Mouse (Mus musculus) megakaryocyte, embryonic 14.5 days (primary cell): Measurements from ENCODE around the gene Stk39.

Source experiments
- FLI1 ChIP-seq: IDR thresholded peaks from 2 replicates; pipeline ENCODE4 v1.6.1; 2012; ENCODE audit warnings: low read length, inconsistent platforms, mixed read lengths
- GATA1 ChIP-seq: IDR thresholded peaks from 3 replicates; pipeline ENCODE4 v1.6.1; 2012; ENCODE audit warnings: mixed read lengths, low read length, inconsistent platforms, borderline replicate concordance

DNA sequence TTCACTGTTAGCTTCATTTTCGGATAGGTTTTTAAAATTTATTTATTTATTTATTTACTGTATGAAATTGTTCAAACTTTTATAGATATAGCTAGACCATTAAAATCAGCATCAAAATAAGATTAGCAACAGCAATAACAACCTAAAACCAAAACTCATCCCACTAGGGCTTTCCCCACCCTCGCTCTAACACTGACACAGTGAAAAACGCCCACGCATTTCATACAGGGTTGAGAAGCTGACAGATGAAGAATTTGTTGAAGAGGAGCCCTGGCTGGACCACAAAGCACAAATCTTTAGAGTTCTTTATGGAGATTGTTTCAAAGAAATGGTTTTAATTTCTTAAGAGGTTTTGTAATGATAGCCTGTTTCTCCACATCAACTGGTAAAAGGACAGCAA lies 310.1 kb downstream of the Stk39 start:
- TF ChIP-seq GATA1: no peak
- no peak for TF ChIP-seq FLI1
